Mouse (Mus musculus): ENCODE data around the gene Cd300ld4. TPM values are rescaled to one million over a fixed set of nuclear protein-coding genes. Genes with fewer than 3 reads are reported as not detected.

Cd300ld4 gene
- polyA plus RNA-seq (2021; fragmentation: Nextera tagmentation): 0.54 TPM in 1 of 2 replicates, not detected in the other
- long read RNA-seq, experiment 1: 0 reads
- long read RNA-seq, experiment 2: 0 reads

GRCm38 (mm10) chr11:115026912-115027311 lies at the start of gene Cd300ld4:
Gene Cd300ld4 (minus strand): TSS chr11:115027012.

GRCm38 (mm10) chr11:115062077-115062476 lies 35.3 kb upstream of the Cd300ld4 start, which contains the start of gene Cd300e:
Gene Cd300e (minus strand): TSS chr11:115062177.

GRCm38 (mm10) chr11:115048259-115048658 lies 21.4 kb upstream of the Cd300ld4 start, which contains the start of gene Cd300ld3:
Gene Cd300ld3 (minus strand): TSS chr11:115048409.

GRCm38 (mm10) chr11:115037669-115038068 lies 10.9 kb upstream of the Cd300ld4 start, which contains the start of gene Cd300ld5:
Gene Cd300ld5 (minus strand): TSS chr11:115037769.

GRCm38 (mm10) chr11:115016093-115016492 lies 10.7 kb downstream of the Cd300ld4 start, which contains the start of gene Cd300ld2:
Gene Cd300ld2 (minus strand): TSS chr11:115016193.

GRCm38 (mm10) chr11:115001474-115002040 lies 25.3 kb downstream of the Cd300ld4 start, which contains the start of gene Cd300c2:
Gene Cd300c2 (minus strand): TSS chr11:115001880.

GRCm38 (mm10) chr11:114989793-114990192 lies 37.0 kb downstream of the Cd300ld4 start, which contains the start of gene Cd300ld:
Gene Cd300ld (minus strand): TSS chr11:114989922.

Other genes starting within 250 kb of the Cd300ld4 start
- gene Btbd17, start 231.1 kb downstream of the Cd300ld4 start, polyA plus RNA-seq (2021; fragmentation: Nextera tagmentation): 116 and 127 TPM in 2 replicates
- gene Gpr142, start 228.1 kb downstream of the Cd300ld4 start, polyA plus RNA-seq (2021; fragmentation: Nextera tagmentation): not detected in 2 replicates
- gene Gprc5c, start 175.9 kb downstream of the Cd300ld4 start, polyA plus RNA-seq (2021; fragmentation: Nextera tagmentation): 1.9 and 2.3 TPM in 2 replicates
- 1.2 and 1.9 TPM in 2 replicates for gene Cd300a, start 137.0 kb downstream of the Cd300ld4 start, polyA plus RNA-seq (2021; fragmentation: Nextera tagmentation)
- 0.04 and 0.31 TPM in 2 replicates for gene Cd300lb, start 92.6 kb downstream of the Cd300ld4 start, polyA plus RNA-seq (2021; fragmentation: Nextera tagmentation)
- not detected in 2 replicates for gene Cd300c, start 57.9 kb downstream of the Cd300ld4 start, polyA plus RNA-seq (2021; fragmentation: Nextera tagmentation)
- gene Cd300ld, start 37.1 kb downstream of the Cd300ld4 start, polyA plus RNA-seq (2021; fragmentation: Nextera tagmentation): 0.04 TPM in 1 of 2 replicates, not detected in the other
- 5.0 and 5.3 TPM in 2 replicates for gene Cd300c2, start 25.1 kb downstream of the Cd300ld4 start, polyA plus RNA-seq (2021; fragmentation: Nextera tagmentation)
- not detected in 2 replicates for gene Cd300ld2, start 10.8 kb downstream of the Cd300ld4 start, polyA plus RNA-seq (2021; fragmentation: Nextera tagmentation)
- 0.51 and 0.54 TPM in 2 replicates for gene Cd300ld5, start 10.8 kb upstream of the Cd300ld4 start, polyA plus RNA-seq (2021; fragmentation: Nextera tagmentation)
- gene Cd300ld3, start 21.4 kb upstream of the Cd300ld4 start, polyA plus RNA-seq (2021; fragmentation: Nextera tagmentation): 1.5 TPM in 1 of 2 replicates, not detected in the other
- gene Cd300e, start 35.2 kb upstream of the Cd300ld4 start, polyA plus RNA-seq (2021; fragmentation: Nextera tagmentation): 0.26 TPM in 1 of 2 replicates, not detected in the other
- 1.7 and 2.5 TPM in 2 replicates for gene Rab37, start 64.4 kb upstream of the Cd300ld4 start, polyA plus RNA-seq (2021; fragmentation: Nextera tagmentation)
- 0.14 TPM in 1 of 2 replicates, not detected in the other for gene Cd300lf, start 107.0 kb upstream of the Cd300ld4 start, polyA plus RNA-seq (2021; fragmentation: Nextera tagmentation)
- 21.7 and 21.9 TPM in 2 replicates for gene Slc9a3r1, start 136.3 kb upstream of the Cd300ld4 start, polyA plus RNA-seq (2021; fragmentation: Nextera tagmentation)
- 13.6 and 21.7 TPM in 2 replicates for gene Tmem104, start 160.5 kb upstream of the Cd300ld4 start, polyA plus RNA-seq (2021; fragmentation: Nextera tagmentation)
- gene Nat9, start 160.8 kb upstream of the Cd300ld4 start, polyA plus RNA-seq (2021; fragmentation: Nextera tagmentation): 47.6 and 49.6 TPM in 2 replicates
- 2.8 and 6.7 TPM in 2 replicates for gene Grin2c, start 240.2 kb upstream of the Cd300ld4 start, polyA plus RNA-seq (2021; fragmentation: Nextera tagmentation)